Mouse (Mus musculus): Measurements from ENCODE around the gene Tas2r114.

Gene Tas2r114

GRCm38 (mm10) chr6:131689963-131690362 lies at the start of gene Tas2r114:
TSS of gene Tas2r114 (minus strand) at chr6:131690063.
- no peak for DNase-seq (ENCODE audit: low spot score)

GRCm38 (mm10) chr6:131712803-131713202 lies 22.9 kb upstream of the Tas2r114 start:
- no peak for DNase-seq (ENCODE audit: low spot score)

- DNase-seq (ENCODE audit: low spot score), result no peak
Measured at GRCm38 (mm10) chr6:131687395-131687794, 2.5 kb downstream of the Tas2r114 start, which contains the start of gene Tas2r105. TSS of gene Tas2r105 (minus strand) at chr6:131687495.

- DNase-seq (ENCODE audit: low spot score), result no peak
Measured at GRCm38 (mm10) chr6:131685644-131686043, 4.2 kb downstream of the Tas2r114 start, which contains the start of gene Tas2r104. TSS of gene Tas2r104 (minus strand) at chr6:131685744.

- DNase-seq (ENCODE audit: low spot score), result no peak
Measured at GRCm38 (mm10) chr6:131678786-131679185, 11.1 kb downstream of the Tas2r114 start, which contains the start of gene Tas2r106. TSS of gene Tas2r106 (minus strand) at chr6:131678886.

GRCm38 (mm10) chr6:131660049-131660448 lies 29.8 kb downstream of the Tas2r114 start, which contains the start of gene Tas2r107:
TSS of gene Tas2r107 (minus strand) at chr6:131660149.
- DNase-seq (ENCODE audit: low spot score), result no peak

Measured in ovary, postnatal 14 days (tissue).